Mouse (Mus musculus) R1 (cell line): ENCODE results near the gene Elf2.
A peak's percentile ranks its signal among the peaks of the same experiment; 100 is the strongest.

ENCODE experiments used
- DNase-seq: peaks from one replicate; pipeline ENCODE4 v3.0.0-alpha.2; 2018; ENCODE audit warnings: low read depth, low spot score

Gene Elf2

DNA sequence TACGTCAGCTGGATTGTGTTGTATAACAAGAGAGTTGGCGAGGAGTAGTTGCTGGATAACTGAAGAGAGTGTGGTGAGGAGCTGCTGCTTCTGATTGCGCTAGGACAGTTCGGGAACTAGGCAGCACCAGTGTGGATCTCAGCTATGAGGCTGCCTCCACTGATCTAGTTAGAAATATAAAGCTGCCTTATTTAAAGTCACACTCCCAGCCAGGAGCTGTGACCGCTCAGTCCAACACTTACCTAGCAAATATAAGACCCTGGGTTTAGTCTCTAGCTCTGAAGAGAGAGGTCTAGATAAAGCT is 105.8 kb downstream of the Elf2 start:
- no peak for DNase-seq

DNA sequence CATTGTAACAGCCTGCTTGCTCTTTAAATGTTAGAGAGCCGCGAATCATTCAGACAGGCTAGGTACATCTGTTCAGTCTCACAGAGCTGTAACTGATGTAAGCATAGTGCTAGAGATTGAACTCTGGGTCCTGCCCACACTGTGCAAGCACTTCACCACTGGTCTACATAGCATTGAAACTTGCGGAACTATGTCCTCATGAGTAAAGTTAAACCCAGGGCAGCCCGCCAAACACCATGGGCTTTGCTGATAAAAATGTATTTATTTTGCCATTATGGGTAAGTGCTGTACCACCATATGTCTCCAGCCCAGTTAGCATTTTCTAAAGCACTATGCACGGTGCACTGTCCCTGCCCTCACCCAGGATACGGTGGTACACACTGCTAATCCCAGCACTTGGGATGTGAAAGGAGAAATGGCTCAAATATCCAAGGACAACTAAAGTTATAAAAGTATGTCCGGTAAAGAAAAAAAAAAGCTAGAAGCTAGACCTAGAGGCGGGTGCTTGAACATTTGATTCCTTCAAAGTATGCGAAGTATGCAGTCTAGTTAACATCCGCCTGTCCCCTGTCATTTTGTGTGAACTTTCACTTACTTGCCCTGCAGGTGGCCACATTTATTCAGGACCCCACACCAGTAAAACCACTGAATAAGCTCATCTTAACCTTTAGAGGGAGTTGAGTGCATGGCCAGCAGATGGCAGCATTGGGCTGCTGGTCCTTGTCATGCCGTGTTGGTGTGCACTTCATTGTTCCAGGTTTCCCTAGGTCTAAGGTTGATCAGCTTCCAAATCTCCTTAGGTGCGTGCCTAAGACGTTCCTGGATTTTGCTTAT is 106.3 kb downstream of the Elf2 start:
- DNase-seq = peak; percentile 94

DNA sequence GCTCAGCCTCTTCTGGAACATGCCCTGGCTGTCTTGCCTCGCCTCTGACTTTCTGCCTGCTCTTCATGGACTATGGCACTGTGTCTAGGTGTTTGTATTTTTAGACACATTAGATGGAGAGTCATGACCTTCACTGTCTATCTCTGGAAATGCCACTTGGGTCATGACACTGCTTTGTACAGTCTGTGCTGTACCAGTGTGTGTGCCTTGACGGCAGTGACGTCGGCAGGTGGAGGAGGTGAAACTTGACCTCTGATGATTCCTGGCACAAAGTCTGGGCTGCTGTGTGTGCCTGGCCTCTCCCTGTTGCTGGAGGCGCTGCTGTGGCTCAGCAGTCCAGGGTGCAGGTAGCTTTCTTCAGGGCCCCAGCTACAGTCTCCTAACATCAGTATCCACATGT is 107.0 kb downstream of the Elf2 start:
- no peak for DNase-seq

DNA sequence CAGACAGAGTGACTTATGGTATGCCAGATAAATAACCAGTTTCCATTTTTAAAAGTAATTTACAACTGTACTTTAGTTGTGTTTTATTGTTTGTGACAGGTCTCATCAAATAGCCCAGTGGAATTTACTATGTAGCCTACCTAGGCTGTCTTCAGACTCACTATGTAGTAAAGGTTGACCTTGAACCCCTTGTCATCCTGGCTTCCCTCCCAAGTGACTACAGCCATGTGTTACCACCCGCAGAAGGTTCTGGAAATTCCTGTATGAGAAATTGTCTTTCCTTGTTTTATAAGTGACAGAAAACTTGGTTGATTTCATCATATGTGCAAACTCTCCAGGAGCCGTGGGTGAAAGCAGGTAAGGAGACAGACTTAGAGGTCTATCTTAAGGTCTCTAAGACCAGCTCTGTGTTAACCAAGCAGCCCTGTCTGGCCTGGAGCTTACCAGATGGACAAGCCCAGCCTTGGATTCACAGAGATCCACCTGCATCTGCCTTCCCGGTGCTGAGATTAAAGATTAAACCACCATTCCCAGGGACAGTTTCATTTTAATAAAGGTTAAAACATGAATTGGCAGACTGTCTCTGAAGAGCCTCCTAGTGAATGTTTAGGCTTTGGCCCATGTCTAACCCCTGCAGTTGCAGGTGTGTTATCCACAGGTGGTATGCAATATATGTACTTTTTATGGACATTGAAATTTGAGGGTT is 108.1 kb downstream of the Elf2 start:
- DNase-seq = no peak

DNA sequence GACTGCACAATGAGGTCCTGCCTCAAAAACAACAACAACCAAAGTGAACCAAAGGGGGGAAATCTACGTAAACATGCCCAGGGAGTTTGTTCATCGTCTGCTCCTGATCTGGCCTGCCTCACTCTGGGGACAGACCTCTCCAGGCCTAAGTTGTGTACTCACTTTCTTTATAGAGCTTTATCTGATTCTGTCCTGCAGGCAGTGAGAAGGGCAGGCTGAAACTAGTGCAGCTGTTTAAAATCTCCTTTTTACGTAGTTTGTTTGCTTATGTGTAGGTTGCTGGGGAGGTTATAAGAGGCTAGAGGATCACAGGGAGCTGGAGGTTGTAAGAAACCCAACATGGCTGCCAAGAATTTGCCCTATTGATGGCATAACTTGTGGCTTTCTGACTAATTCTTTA is 109.0 kb downstream of the Elf2 start:
- DNase-seq = no peak

DNA sequence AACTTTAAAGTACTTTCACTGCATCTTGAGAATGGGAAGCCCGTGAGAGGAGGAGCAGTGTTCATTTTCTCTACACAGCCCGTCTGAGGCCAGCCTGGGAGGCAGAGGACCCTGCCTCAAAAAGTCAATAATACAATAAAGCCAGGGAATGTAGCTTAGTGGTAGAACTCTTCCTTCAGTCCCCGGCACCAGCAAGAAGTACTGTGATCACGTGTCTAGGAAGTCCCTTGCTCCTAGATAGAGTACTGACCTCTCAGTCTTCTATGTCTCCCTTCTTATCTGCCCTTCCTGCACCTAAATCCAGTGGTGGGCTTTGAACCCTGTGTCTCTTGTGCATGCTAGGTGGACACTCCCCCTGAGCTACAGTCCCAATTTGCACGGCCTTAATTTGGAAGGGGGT is 109.6 kb downstream of the Elf2 start:
- DNase-seq = no peak

DNA sequence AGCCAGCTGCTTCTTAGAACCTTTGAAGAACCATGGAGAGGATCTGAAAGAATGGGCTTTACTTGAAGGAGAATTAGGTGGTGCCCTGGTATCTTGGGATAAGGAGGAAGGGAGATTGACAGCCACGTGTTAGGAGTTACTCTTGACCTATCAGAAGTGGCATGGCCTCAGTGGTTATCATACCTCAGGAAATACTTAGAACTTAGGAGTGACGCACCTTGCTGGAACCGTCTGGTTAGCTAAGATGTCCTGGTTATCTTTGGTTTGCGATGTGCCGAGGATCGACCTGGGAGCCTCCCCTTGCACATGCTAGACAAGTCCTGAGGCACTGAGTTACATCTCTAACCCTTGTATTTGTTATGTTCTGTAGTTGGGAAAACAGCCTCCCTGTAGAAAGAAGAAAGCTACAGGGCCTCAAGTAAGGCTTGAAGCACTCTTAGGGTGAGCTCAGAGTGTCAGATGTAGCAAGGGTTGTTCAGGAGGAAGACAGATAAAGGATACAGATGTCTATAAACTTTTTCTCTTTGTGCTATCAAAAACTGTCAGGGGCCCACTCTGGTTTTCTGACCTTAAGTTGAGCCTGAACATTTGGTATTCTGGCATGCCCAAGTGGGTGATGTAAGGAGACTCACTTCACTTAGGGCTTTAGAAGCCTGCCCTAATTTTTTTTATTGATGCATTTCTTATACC is 110.2 kb downstream of the Elf2 start:
- no peak for DNase-seq

GRCm38 (mm10) chr3:51229226-51229625 is 111.2 kb downstream of the Elf2 start:
- no peak for DNase-seq

DNA sequence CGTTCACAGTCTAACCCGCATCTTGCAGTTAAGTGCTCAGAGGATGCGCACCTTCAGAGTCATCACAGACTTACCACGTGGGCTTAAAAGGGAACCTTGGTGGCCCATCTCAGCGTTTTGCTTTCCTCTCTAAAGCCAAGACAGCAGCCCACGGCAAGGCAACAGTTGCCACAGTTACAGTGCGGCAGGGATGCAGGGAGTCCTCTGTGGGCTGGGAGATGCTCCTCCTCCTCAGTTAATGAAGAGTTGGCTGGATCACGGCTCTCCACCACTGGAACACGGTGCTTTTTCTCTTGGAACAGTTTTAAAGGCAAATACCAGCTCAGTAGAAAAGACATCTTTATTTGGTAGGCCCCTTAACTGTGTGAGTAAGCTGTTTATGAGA is 111.7 kb downstream of the Elf2 start:
- DNase-seq = peak; percentile 52

DNA sequence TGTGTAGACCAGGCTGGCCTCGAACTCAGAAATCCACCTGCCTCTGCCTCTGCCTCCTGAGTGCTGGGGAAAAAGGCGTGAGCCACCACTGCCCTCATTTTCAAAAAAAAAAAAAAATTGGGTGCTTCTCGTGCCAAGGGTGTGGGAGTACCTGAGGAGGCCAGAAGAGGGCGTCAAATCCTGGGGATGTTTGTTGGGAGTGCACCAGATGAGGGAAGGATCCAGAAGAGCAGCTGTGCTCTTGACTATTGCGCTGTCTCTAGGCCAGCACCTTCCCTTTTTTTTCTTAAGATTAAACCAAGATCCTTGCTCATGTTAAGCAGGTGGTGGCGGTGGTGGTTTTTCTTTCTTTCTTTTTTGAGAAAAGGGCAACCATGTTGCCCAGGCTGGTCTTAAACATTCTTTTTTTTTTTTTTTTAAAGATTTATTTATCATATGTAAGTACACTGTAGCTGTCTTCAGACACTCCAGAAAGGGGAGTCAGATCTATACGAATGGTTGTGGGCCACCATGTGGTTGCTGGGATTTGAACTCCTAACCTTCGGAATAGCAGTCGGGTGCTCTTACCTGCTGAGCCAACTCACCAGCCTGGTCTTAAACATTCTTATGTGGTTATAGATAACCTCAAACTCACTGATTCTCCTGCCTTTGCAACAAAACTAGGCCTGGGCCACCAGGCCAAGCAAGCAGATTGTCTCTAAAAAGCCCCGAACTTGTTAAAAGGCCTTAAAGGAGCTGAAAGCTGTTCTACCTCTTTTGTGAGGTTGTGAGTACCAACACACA is 112.2 kb downstream of the Elf2 start:
- peak; percentile 89 for DNase-seq

DNA sequence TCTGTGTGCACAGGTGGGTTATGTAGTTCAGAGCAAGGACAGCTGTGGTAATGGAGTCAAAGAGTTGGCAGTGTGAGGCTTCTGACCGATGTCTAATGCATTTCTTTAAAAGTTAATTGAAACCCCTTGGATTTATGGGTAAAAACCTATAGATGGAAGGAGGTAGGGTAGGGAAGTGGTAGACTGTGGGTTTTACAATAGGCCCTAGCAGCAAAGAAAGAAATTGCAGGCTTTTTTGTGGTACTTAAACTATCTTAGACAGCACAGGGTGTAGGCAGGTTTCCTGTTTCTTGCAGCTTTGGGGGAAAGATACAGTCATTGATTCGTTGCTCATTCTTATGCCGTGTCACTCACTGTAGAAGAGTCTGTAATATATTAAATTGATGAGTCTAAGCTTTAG is 113.9 kb downstream of the Elf2 start:
- DNase-seq = no peak

DNA sequence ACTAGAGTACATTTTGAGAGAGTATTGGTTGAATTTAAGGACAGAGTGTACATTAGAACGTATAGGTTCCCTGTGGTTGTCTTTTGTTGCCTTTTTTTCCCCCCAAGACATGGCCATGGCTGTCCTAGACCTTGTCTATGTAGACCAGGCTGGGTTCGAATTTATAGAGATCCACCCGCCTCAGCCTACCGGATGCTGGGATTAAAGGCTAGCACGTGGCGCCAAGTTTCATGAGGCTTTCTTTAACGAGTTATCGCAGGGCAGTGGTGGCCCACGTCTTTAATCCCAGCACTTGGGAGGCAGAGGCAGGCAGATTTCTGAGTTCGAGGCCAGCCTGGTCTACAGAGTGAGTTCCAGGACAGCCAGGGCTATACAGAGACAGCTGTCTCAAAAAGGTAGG is 114.5 kb downstream of the Elf2 start:
- DNase-seq = no peak

DNA sequence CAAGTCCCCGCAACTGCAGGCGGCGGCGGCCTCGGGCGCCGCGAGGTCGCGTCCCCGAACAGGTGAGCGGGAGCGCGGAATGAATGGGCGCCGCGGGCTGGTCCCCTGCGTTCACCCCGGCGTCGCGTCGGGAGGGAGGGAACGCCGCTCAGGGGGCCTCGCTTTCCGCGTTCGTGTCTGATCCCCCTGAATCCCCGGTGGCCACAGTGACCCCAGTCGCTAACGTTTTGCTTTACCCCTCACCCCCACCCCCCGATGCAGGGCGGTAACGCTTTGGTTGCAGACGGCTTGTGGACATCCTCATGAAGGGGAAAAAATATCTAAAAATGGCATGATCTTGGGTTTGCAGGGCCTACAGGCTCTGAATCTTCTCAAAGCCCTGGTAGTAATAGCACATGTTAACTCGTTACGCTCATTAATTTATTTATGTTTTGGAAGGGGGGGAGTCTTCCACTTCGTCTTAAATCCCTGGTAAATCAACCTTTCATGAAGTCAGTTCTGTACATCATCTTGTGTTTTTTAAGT is 115.2 kb downstream of the Elf2 start:
- DNase-seq = no peak

- peak; percentile 93 for DNase-seq
These were observed 115.9 kb downstream of the Elf2 start, which contains the start of gene Noct for GRCm38 (mm10) chr3:51224363-51225225. Gene Noct, plus strand, starts transcription at chr3:51224447.

DNA sequence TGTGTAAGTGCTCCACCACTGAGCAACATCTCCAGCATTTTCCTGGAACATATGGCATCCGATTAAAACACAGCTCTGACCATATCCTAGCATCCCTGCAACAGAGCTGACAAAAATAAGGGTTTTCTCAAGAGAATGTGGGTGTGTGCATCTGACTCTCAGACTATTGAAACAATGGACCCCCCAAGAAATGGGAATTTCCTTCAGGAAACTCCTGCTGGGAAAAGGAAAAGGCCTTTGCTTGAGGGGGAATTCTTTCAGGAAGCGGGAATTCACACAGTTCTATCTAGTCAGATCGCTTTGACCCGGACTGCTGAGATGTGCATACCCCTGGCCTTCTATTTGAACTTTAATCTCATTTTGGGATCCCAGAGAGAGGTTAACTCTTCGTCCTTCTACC is 116.9 kb downstream of the Elf2 start:
- DNase-seq = peak; percentile 99

GRCm38 (mm10) chr3:51222834-51223460 is 117.5 kb downstream of the Elf2 start:
- DNase-seq = peak; percentile 88

DNA sequence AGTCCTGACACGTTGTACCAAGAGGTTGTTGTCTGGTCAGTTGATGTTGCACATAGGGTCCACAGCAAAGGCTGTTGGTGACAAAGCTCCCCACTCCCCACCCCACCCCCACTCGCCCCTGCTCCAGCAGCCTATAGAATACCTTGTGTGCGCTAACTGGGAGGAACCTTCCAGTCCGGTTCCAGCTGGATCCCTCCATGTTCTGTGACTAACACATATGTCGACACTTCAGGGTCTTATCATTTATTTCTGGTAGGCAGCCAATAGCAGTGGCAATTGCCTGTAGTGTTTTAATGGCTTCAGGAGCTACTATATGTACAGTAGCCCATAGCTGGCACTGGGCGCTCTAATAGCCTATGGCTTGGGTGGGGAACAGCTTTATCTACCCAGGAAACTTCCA is 118.2 kb downstream of the Elf2 start:
- DNase-seq = peak; percentile 81

GRCm38 (mm10) chr3:51221847-51222246 is 118.6 kb downstream of the Elf2 start:
- DNase-seq = no peak

- peak; percentile 87 for DNase-seq
These were observed 119.6 kb downstream of the Elf2 start for GRCm38 (mm10) chr3:51220846-51221245.

DNA sequence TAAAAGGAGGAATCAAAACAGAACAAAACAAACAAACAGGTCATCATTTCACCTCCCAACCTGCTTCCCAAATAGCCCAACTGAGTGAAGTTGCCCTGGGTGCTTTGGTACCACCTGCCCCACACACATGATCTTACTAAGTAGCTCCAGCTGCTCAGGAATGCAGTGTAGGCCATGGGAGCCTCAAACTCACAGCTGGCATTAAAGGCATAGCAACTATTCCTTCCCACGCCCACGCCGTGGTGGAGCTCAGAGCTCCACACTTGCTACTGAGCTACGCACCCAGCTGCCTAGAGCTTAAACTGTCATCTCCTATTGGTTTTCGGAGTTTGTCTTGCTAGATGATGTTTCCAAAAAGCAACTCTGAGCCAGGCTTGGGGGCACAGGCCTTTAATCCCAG is 121.2 kb downstream of the Elf2 start:
- DNase-seq = no peak
